Mouse (Mus musculus): ENCODE data around the gene Lrrn1.
A peak's percentile ranks its signal among the peaks of the same experiment; 100 is the strongest.

The Lrrn1 gene

DNA sequence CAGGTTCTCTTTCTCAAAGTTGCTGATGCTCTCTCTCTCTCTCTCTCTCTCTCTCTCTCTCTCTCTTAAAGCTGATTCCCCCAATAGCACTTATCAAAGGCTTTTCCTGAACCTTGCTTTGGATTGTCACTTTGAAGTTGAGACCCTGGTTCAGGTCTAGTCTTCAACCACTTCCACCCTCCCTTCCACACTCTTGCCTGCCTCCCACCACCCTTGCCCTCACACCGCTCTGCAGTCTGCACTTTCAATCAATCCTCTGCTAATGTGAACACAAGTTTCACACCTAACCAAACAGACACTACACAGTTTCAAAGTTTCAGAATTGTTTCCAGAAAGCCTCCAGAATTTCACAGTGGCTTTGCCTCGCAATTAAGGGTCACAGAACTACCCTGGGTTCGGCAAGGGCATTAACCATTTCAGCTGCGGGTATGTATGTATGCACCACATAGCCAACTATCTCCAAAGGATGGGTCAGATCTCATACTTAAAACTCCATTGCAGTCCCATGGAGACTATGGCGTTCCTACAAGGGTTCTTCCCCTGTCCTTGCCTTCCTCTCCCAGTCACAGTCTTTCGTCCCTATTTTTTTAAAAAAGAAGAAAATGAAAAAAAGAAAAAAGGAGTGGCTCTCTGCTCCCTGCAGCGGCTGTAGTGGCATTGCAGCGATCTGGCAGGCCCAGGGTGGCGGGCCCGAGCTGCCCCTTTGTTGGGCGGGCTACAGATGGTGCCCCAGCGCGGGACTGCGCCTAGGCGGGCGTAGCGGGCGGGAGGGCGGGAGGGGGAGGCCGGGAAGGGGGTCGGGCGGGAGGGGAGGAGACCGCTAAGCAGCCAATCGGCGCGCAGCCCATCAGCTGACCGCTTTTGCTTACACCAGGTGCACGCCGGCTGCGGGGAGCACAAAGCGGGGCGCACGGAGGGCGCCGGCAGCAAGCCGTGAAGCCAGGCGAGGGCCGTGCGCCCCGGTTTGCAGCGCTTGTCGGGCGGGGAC lies at the start of gene Lrrn1:
Gene Lrrn1 (plus strand): TSS at position 892 of the 988 bp plus-strand sequence.
- peak; percentile 53 for DNase-seq (ENCODE audit: low spot score)

DNA sequence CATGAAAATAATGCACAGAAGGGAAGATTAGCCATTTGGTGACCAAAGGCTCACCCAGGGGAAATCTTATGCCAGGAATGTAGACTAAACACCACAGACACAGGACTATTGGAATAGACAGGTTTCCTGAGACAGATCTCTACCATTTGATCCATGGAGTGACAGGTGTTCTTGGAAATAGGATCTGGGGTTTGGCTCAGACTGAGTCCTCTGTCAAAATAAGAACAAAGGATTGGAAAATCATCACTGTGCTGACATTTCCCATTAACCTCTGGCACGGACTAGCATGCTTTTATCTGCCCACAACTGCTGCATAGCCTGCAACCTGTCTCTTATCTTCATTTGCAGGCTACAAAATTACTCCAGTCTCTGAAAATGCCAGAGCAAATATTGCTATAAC lies 35.1 kb upstream of the Lrrn1 start:
- DNase-seq (ENCODE audit: low spot score), result no peak

DNA sequence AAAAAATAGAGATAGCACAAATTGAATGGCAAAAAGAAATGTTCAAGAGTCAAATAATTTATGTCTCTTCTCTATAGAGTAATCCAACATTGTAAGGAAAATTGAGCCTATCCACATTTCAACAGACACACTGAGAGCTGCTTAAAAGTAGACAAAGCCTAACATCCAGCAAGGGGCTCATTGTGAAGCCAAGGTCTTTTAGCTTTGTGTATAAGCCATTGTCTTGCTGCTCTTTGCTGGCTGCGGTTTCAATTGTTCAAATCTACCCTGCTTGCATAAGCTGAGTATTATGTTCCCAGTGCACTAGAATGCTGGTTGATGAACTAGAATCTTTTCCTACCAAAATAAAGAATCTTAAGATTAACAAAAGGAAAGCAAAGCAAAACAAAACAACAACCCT lies 33.7 kb upstream of the Lrrn1 start:
- DNase-seq (ENCODE audit: low spot score), result no peak

DNA sequence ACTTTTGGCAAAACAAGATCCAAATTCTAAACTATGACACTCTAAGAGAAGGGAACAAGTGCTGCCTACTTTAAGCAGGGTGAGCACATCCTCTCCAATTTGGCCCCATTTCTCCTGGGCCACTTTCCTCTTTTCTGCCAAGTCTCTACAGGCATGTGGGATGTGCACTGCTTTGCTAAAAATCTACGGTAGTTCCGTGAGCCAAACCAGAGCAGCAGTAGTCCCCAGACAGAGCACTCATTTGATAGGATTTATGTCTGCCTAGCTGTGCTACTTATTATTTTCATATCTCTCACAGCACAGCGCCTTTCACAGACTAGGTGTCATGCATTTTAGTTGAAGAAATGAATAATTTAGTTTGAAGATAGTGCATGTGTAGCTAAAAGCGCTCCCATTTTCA lies 15.9 kb upstream of the Lrrn1 start:
- no peak for DNase-seq (ENCODE audit: low spot score)

DNA sequence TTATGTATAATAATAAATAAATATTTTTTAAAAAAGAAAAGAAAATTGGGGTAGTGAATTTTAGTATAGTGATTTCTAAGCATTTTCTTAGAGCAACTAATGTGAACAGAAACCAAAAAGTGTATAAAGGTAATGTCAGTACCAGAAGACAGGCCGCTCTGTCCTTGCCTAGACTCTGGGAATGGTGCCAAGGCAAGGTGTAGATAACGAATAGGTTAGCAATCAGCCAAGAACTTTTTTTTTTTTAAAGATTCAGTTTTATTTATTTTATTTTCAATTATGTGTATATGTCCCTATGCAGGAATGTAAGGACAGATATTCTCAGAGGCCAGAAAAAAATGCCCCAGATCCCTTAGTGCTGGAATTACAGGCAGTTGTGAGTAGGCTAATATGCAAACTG lies 5.6 kb upstream of the Lrrn1 start:
- no peak for DNase-seq (ENCODE audit: low spot score)

DNA sequence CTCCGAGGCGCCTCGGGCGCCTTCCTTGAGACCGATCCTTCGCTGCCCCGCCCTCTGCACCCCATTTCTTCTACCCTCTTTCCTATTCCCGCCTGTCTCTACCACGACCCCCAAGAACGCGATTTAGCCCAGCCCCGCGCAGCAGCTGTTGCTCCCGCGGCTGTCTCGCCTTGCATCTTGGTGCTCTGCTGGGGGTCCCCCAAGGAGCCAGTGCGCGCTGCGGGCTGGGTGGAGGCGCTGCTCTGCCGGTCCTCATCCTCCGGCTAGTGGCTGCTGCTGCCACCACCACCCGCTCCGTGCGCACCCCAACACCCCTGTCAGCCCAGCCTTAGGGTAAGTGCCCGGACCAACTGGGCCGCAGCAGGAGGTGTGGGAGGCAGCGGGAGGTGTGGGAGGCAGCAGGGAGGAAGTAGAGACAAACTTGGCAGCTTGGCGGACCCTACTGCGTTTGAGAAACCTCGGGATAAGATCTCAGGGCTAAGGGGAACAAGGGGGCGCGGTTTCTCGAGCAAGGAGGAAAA lies 403 bp downstream of the Lrrn1 start:
- peak; percentile 38 for DNase-seq (ENCODE audit: low spot score)

DNA sequence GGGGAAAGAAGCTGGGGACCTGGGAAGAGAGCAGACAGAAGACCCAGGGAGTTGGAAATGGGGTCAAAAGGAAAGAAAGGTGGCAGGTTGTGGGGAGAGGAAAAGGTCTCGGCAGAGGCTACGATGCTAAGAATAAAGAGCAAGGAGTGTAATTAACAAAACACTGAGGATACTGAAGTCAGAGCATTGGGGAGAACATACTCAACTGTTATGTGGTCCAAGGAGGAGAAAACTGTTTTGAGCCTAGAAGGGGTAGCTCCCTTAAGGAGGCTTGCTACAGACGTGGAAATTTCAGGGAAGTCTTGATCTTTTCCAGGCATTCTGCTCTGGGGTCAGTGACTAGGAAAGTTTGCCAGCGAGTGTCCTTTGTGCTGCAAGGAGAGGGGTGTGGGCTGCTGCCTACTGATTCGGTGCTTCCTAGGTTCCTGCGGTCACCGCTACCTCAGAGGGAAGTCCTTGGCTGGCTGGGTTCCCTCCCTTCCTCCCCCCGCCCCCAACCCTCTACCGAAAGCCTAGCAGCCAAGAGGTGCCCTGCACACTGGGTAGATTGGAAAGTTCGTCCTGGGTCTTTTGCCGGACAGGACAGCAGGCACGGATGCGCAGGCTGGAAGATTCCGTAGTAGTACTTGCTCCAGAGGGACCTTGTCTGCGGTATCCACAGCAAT lies 1.2 kb downstream of the Lrrn1 start:
- DNase-seq (ENCODE audit: low spot score), result no peak

DNA sequence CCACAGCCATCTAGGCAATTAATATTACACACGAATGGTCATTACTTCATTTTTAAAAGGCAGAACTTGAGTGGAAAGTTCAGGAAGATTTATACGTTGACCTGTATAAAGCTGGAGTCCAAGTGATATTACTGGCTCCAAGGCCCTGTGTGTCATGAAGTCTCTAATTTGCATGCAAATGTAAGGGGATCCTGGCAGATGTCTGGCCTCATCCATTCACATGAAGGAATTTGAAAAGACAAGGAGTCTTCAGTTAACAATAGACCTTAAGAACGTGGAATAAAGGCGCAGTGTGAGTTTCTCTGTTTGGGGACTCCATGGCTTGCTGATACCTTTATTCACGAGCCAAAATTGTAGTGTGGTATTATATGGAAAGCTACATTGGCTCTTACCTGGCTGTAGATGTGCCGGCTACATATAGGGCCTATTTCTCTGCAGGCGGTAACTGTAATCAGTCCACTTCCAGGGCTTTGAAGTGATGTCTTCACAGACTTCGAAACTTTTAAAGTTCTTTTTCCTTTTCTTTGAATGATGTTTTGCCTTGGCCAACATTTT lies 2.0 kb downstream of the Lrrn1 start:
- no peak for DNase-seq (ENCODE audit: low spot score)

DNA sequence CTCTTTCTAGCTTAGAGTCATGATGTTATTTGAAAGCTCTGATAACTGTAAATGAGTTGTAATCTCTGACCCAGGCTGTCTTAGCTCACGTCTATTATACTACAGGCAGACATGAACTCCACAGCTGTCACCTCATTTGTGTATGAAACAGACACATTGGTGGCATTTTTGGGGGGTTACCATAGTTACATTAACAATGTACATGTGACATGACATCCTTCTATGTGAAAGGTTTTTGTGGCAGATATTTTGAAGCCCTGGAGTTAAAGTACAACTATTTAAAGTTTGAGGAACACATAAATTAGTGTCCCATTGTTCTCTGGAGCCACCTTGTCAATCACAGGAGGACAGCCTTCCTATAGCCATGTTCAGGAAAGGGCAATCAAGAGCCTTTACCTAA lies 5.0 kb downstream of the Lrrn1 start:
- no peak for DNase-seq (ENCODE audit: low spot score)

DNA sequence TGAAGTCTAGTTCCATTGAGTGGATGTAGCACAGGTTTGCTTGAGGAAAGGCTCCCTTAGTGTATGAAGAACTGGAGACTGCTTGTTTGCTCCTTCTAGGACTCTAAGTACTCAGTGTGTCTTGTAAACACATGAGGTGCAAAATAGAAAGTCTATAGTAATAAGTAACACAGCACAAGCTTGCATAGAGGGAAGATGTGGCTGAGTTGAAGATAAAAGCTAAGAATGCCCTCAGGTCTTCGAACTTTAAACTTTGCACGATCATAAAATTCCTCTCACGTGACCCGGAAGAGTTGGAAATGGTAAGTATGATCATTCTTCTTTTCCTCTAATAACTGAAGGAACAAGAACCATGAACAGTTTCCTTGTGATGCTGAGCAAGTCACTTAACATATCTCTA lies 7.1 kb downstream of the Lrrn1 start:
- no peak for DNase-seq (ENCODE audit: low spot score)

DNA sequence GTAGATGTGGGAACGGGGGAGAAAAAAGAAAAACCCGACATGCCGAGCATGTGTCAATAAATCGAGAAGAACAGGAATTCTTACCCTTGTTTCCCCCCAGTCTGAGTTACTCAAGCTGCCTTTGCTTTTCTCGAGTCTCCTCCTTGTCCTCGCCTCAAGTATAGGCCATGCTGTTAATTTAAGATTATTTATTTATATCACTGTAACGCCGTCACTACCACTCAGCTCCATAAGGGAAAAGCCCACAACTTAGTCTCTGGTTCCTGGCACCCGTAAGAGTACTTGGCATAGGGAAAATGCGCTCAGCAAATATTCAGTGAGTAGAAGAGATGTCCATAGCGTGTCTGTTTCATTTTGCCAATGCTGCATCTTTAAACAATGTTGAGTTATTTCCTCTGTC lies 11.7 kb downstream of the Lrrn1 start:
- DNase-seq (ENCODE audit: low spot score), result no peak

DNA sequence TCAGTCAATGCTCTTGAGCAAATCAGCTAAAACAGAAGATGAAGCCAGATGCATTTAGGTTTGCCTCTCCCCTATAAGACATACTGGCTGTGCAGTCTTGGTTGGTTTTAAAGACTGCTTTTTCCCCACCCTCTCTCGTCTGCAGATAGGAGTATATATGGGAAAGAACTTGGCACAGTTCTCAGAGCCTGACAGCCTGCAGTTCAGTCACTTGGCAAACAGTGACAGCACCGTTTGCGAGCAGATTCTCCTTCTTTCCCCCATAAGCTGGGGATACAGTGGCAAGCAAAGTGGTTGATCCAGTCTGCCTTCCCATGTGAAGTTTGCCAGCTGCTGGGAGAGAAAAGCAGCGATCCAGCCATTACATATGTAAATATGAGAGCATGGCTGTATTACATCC lies 12.3 kb downstream of the Lrrn1 start:
- no peak for DNase-seq (ENCODE audit: low spot score)

DNA sequence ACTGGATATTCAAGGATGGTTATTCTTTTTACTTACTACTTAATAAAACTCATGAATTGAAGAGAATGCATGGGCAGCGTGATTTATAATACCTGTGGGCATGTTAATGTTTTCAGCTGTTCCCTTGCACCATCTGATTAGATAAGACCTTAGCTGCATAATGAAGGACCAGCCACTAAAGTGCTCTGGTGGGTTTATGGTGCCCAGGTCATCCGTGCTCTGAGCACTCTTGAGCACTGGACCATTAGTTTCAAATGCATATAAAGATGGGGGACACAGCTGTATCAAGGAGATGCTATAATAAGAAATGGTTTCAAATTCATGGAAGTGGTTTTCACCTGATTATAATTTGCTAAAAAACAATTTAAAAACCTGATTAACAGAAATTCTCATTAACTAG lies 16.7 kb downstream of the Lrrn1 start:
- DNase-seq (ENCODE audit: low spot score), result no peak

DNA sequence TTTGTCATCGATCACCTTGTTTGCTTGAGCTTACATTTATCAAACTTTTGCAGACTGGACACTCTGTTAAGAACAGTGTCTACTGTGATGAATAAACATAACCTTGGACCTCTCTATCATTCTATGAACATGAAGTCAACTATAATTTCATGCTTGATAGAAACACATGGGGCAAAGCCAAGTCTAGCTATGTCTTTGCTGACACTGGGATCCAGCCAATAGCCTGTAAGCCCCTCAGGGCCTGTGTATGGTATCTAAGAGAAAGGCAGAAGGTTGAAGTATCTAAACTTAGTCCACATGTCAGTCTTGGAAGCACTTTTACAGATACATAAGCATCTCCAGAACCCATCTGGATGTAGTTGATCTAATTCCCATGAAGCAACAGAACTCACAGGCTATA lies 22.9 kb downstream of the Lrrn1 start:
- no peak for DNase-seq (ENCODE audit: low spot score)

DNA sequence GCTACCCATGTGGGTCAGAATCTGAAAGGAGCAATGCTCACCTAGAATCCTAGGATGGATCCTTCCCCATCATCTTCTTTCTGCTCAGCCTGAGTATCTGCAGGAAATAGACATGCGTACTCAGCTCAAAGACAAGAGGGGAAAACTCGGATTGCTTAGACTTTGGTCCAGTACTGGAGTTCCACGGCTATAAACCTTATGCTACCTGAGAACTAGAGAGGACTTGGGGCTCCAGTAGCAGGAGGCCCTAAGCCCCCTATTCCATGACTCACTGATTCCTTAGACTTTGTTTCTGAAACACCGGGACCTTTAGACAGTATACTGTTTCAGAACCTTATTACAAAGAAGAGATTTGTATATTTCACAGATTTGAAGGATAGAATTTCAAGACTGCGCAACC lies 25.8 kb downstream of the Lrrn1 start:
- DNase-seq (ENCODE audit: low spot score), result no peak

DNA sequence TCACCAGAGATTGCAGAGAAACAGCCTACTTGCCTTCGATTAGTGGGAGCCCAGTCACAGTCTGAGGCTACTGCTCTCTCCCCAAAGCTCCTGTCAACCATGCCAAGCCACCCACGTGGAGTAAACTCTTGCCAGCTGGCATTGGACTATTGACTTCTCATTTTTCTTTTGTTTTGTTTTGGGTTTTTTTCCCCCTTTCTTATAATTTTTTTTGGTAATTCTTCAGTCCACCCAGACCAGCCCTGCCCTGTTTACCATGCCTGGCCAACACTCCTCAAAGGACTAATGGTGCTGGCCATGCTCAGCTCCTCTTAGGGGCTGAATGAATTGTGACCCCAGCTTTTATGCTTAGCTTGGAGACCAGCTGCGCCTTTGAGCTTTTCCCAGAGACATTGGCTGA lies 27.4 kb downstream of the Lrrn1 start:
- DNase-seq (ENCODE audit: low spot score), result peak; percentile 5

DNA sequence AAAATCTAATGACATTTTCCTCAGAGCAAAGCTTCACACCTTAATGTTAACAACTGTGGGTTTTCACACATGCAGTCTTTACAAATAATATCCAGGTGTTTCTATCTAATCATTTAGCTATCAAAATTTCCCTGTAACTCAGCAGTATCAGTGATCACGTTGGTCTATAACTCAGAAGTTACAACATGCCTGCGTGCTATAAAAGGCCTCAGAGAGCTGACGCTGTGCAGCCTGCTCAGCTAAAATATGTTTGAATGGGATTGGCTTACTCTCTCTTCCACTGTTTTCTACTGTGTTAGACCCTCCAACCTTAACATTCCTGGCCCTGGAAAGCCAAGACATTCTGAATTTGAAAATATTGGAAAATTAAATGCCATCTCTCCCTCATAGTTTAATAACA lies 28.2 kb downstream of the Lrrn1 start:
- no peak for DNase-seq (ENCODE audit: low spot score)

DNA sequence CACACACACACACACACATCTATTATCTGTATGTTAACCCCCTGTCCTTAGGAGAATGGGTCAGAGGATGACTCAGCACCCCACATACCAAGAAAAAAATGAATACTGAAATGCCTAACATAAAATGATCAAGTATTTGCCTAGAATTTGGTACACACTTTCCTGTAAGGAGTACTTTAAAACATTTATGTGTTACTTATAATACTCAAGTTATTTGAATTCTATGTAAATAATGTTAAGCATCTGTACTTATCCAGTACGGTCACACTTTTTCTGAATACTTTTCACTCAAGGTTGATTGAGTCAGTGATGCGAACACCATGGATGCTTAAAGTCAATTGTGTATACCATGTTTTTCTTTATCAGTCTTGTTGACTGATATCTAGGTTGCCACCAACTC lies 32.7 kb downstream of the Lrrn1 start:
- no peak for DNase-seq (ENCODE audit: low spot score)

DNA sequence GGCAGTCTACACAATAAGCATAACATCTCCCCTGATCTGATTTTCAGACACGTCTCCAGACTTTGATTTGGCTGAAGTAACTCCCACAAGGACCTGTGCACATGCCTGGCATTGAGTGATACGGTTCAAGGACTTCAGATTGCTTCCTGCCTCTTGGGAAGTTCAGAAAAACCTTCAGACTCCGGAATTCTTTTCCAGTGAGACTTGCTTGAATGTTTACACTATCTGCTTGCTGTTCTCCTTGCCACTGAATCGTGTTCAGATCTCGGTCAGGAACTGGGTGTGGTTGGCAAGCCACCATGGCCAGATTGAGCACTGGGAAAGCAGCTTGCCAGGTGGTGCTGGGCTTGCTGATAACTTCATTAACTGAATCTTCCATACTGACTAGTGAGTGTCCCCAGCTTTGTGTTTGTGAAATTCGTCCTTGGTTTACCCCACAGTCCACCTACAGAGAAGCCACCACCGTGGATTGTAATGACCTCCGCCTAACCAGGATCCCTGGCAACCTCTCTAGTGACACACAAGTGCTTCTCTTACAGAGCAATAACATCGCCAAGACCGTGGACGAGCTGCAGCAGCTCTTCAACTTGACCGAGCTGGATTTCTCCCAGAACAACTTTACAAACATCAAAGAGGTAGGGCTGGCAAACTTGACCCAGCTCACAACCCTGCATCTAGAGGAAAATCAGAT lies 37.5 kb downstream of the Lrrn1 start:
- peak; percentile 12 for DNase-seq (ENCODE audit: low spot score)

DNA sequence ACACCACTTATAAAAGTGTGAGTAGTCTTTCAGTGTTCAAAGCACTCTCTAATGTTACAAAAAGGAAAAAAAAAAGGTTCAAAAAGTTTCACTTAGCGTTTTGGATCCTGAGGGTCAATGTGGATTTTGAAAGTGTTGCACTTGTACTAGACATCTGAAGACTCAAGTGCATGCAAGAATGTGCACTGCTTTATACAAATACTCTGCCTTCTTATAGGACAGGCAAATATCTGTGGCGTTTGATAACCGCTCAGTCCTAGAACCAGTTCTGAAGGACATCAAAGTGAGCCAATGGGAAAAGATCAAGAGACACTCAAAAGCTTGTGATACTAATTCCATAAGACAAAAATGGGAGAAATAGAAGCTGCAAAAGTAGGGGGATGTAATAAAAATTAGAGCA lies 45.0 kb downstream of the Lrrn1 start:
- no peak for DNase-seq (ENCODE audit: low spot score)

DNA sequence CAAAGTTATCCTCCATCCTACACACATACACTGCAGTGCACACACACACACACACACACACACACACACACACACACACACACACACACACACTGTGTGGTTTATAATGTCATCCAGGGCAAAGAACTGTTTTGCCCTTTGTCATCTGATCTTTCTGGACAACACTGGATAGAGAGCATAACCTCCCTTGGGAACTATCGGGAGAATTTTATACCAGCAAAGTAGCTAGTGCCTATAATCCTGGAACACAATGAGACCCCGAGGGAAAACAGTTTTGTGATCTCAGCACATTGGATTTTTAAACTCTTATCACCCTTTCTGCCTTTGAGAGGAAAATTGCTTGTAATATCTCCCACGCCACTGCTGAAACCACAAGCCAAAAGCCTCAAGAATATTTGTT lies 45.8 kb downstream of the Lrrn1 start:
- DNase-seq (ENCODE audit: low spot score), result no peak

DNA sequence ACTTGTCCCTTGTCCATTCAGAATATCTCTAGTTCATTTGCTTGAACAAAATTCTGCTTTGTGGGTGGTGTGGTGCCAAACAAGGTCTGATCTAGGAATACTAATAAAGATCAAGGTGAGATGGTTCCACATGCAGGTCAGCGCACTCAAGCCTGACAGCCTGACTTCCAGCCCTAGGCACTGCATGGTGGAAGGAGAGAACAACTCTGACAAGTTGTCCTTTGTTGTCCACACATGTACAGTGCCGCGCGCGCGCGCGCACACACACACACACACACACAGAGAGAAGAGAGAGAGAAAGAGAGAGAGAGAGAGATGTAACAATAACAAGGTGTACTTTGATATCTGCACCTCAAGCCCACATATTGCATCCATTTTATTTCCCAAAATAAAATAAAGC lies 47.7 kb downstream of the Lrrn1 start:
- no peak for DNase-seq (ENCODE audit: low spot score)

Measured in ovary, adult 18-20 months (tissue).